Mouse (Mus musculus) urinary bladder, postnatal 4 days (tissue): Measurements from ENCODE around the gene Actrt3.
A peak's percentile ranks its signal among the peaks of the same experiment; 100 is the strongest.

Source experiments
- DNase-seq, 2 experiments: peaks; one replicate each; pipeline ENCODE4 v3.0.0; 2021 to 2022; ENCODE audit warnings: low spot score in 2 of 2

The Actrt3 gene

GRCm38 (mm10) chr3:30599711-30600545 lies at the start of gene Actrt3:
TSS of gene Actrt3 (minus strand) at chr3:30599939.
- no peak for DNase-seq

- no peak for DNase-seq
Observed at GRCm38 (mm10) chr3:30648466-30648865, 48.7 kb upstream of the Actrt3 start.

GRCm38 (mm10) chr3:30647440-30648090 lies 47.8 kb upstream of the Actrt3 start, which contains the start of gene Lrrc34:
TSS of gene Lrrc34 (minus strand) at chr3:30647869.
- DNase-seq, result peak; percentile 28 to 66

GRCm38 (mm10) chr3:30646761-30647160 lies 47.0 kb upstream of the Actrt3 start:
- no peak for DNase-seq

GRCm38 (mm10) chr3:30644207-30644606 lies 44.5 kb upstream of the Actrt3 start, which contains the start of gene Lrriq4:
TSS of gene Lrriq4 (plus strand) at chr3:30644507.
- DNase-seq, result no peak

GRCm38 (mm10) chr3:30635629-30636028 lies 35.9 kb upstream of the Actrt3 start:
- no peak for DNase-seq

GRCm38 (mm10) chr3:30633681-30634080 lies 33.9 kb upstream of the Actrt3 start:
- no peak for DNase-seq

GRCm38 (mm10) chr3:30620132-30620531 lies 20.4 kb upstream of the Actrt3 start:
- no peak for DNase-seq

GRCm38 (mm10) chr3:30610930-30611329 lies 11.2 kb upstream of the Actrt3 start:
- no peak for DNase-seq

- DNase-seq, result no peak
Observed at GRCm38 (mm10) chr3:30608999-30609398, 9.3 kb upstream of the Actrt3 start.

GRCm38 (mm10) chr3:30603256-30603655 lies 3.5 kb upstream of the Actrt3 start:
- no peak for DNase-seq

- peak in 1 of 2 experiments; percentile 67 for DNase-seq
Observed at GRCm38 (mm10) chr3:30602740-30603098, 3.0 kb upstream of the Actrt3 start.

- DNase-seq, result peak; percentile 93 to 96
Observed at GRCm38 (mm10) chr3:30602065-30602739, 2.5 kb upstream of the Actrt3 start, which contains the start of gene Mynn. TSS of gene Mynn (plus strand) at chr3:30602065.

GRCm38 (mm10) chr3:30601610-30602064 lies 1.9 kb upstream of the Actrt3 start:
- DNase-seq, result no peak

GRCm38 (mm10) chr3:30601175-30601574 lies 1.4 kb upstream of the Actrt3 start:
- DNase-seq, result peak; percentile 54 to 66

GRCm38 (mm10) chr3:30600717-30601116 lies 978 bp upstream of the Actrt3 start:
- no peak for DNase-seq

- DNase-seq, result no peak
Observed at GRCm38 (mm10) chr3:30597271-30597670, 2.5 kb downstream of the Actrt3 start.

GRCm38 (mm10) chr3:30595111-30595832 lies 4.5 kb downstream of the Actrt3 start:
- DNase-seq, result peak in 1 of 2 experiments; percentile 23

- DNase-seq, result no peak
Observed at GRCm38 (mm10) chr3:30593719-30594485, 5.8 kb downstream of the Actrt3 start.

- DNase-seq, result no peak
Observed at GRCm38 (mm10) chr3:30592418-30592853, 7.3 kb downstream of the Actrt3 start.

- DNase-seq, result no peak
Observed at GRCm38 (mm10) chr3:30588865-30589264, 10.9 kb downstream of the Actrt3 start.
